Mouse (Mus musculus): ENCODE results near the gene Stim1.

Gene Stim1

GRCm38 (mm10) chr7:102370526-102370925, 102.9 kb downstream of the Stim1 start:
- 84% methylated on average over 5 of the region's 5 CpGs for WGBS

- WGBS, result 98% methylated on average over 3 of the region's 3 CpGs
These were observed 105.9 kb downstream of the Stim1 start for GRCm38 (mm10) chr7:102373382-102374072.

GRCm38 (mm10) chr7:102383221-102383620, 115.6 kb downstream of the Stim1 start:
- WGBS, result 50% methylated on average over 7 of the region's 7 CpGs

GRCm38 (mm10) chr7:102385973-102386372, 118.4 kb downstream of the Stim1 start:
- WGBS, result 95% methylated on average over 3 of the region's 3 CpGs

- WGBS, result 61% methylated on average over 5 of the region's 5 CpGs
These were observed 121.5 kb downstream of the Stim1 start for GRCm38 (mm10) chr7:102389082-102389481.

- WGBS, result 87% methylated on average over 2 of the region's 2 CpGs
These were observed 126.3 kb downstream of the Stim1 start for GRCm38 (mm10) chr7:102393898-102394297.

GRCm38 (mm10) chr7:102395894-102396293, 128.3 kb downstream of the Stim1 start:
- 51% methylated on average over 7 of the region's 7 CpGs for WGBS

GRCm38 (mm10) chr7:102396331-102396730, 128.7 kb downstream of the Stim1 start:
- WGBS, result 94% methylated on average over 3 of the region's 3 CpGs

GRCm38 (mm10) chr7:102399180-102399731, 131.7 kb downstream of the Stim1 start:
- 73% methylated on average over 3 of the region's 3 CpGs for WGBS

- WGBS, result 98% methylated on average over 2 of the region's 2 CpGs
These were observed 136.5 kb downstream of the Stim1 start for GRCm38 (mm10) chr7:102404118-102404517.

- 88% methylated on average over 9 of the region's 9 CpGs for WGBS
These were observed 147.7 kb downstream of the Stim1 start for GRCm38 (mm10) chr7:102415272-102415671.

- 80% methylated on average over 6 of the region's 6 CpGs for WGBS
These were observed 148.2 kb downstream of the Stim1 start for GRCm38 (mm10) chr7:102415841-102416240.

- 2% methylated on average over 4 of the region's 4 CpGs for WGBS
These were observed 149.8 kb downstream of the Stim1 start for GRCm38 (mm10) chr7:102417398-102417797.

GRCm38 (mm10) chr7:102422036-102422435, 154.4 kb downstream of the Stim1 start:
- 97% methylated on average over 2 of the region's 2 CpGs for WGBS

GRCm38 (mm10) chr7:102425933-102426685, 158.5 kb downstream of the Stim1 start:
- 60% methylated on average over 6 of the region's 6 CpGs for WGBS

GRCm38 (mm10) chr7:102434344-102434743, 166.7 kb downstream of the Stim1 start:
- WGBS, result 85% methylated on average over 2 of the region's 2 CpGs

- 49% methylated on average over 15 of the region's 15 CpGs for WGBS
These were observed 173.4 kb downstream of the Stim1 start for GRCm38 (mm10) chr7:102440822-102441656.

- under 1% methylated on average over 56 of the region's 56 CpGs for WGBS
These were observed 174.2 kb downstream of the Stim1 start, which contains the start of gene Rrm1 for GRCm38 (mm10) chr7:102441657-102442391. Gene Rrm1 (plus strand): TSS chr7:102441695.

- WGBS, result 2% methylated on average over 4 of the region's 4 CpGs
These were observed 174.8 kb downstream of the Stim1 start for GRCm38 (mm10) chr7:102442432-102442831.

GRCm38 (mm10) chr7:102444301-102444700, 176.7 kb downstream of the Stim1 start:
- 90% methylated on average over 2 of the region's 2 CpGs for WGBS

- 92% methylated on average over 9 of the region's 9 CpGs for WGBS
These were observed 178.8 kb downstream of the Stim1 start for GRCm38 (mm10) chr7:102446438-102446837.
